Mouse (Mus musculus) hindbrain, embryonic 14.5 days (tissue): ENCODE data around the gene Echdc2. TPM values are rescaled to one million over a fixed set of nuclear protein-coding genes. Genes with fewer than 3 reads are reported as not detected.
"Not testable (repeated sequence)": the region's sequence is repeated elsewhere in the genome, so short reads cannot be mapped to it uniquely, and the experiment has no call there.

Experiments
- ATAC-seq: fragments of 200-750 bp; cut with Nextera tagmentation; 2 replicates; pipeline ENCODE4 v1.8.0; 2017; ENCODE audit warnings: moderate number of reproducible peaks, mild to moderate bottlenecking, moderate TSS enrichment, moderate library complexity; ENCODE audit not compliant: low FRiP score
- DNase-seq: peaks from one replicate; pipeline ENCODE4 v3.0.0-alpha.2; 2015; ENCODE audit warnings: low spot score
- H3K27ac ChIP-seq: fragments of 300-500 bp; sonication (generic); 2 replicates; pipeline ENCODE4 v1.5.1; 2014; ENCODE audit warnings: mild to moderate bottlenecking, moderate library complexity
- H3K27me3 ChIP-seq: fragments of 300-500 bp; sonication (generic); 2 replicates; pipeline ENCODE4 v1.6.1; 2014; ENCODE audit warnings: mild to moderate bottlenecking, low read length, mixed read lengths; ENCODE audit not compliant: control insufficient read depth, insufficient read depth
- H3K36me3 ChIP-seq: fragments of 300-500 bp; sonication (generic); replicated peaks from 2 replicates; pipeline ENCODE4 v1.6.1; 2014; ENCODE audit not compliant: control insufficient read depth, insufficient read depth
- H3K4me1 ChIP-seq: fragments of 300-500 bp; sonication (generic); replicated peaks from 2 replicates; pipeline ENCODE4 v1.6.1; 2014; ENCODE audit warnings: antibody characterized with exemption, low read length, mixed read lengths; ENCODE audit not compliant: control insufficient read depth, insufficient read depth
- H3K4me2 ChIP-seq: fragments of 300-500 bp; sonication (generic); replicated peaks from 2 replicates; pipeline ENCODE4 v1.6.1; 2014; ENCODE audit warnings: mild to moderate bottlenecking, moderate library complexity
- H3K4me3 ChIP-seq: fragments of 300-500 bp; sonication (generic); replicated peaks from 2 replicates; pipeline ENCODE4 v1.5.1; 2014; ENCODE audit warnings: mild to moderate bottlenecking, low read length
- H3K9ac ChIP-seq: fragments of 300-500 bp; sonication (generic); 2 replicates; pipeline ENCODE4 v1.6.1; 2014
- H3K9me3 ChIP-seq: fragments of 300-500 bp; sonication (generic); 2 replicates; pipeline ENCODE4 v1.6.1; 2016; ENCODE audit warnings: low read length; ENCODE audit not compliant: control insufficient read depth
- WGBS: fragments of 180-500 bp; shearing (Covaris S2); extraction: QIAGEN DNeasy Blood & Tissue Kit; methylation state at CpG from one replicate; pipeline ENCODE4 v1.1.7; 2014; 5-methylcytosine and 5-hydroxymethylcytosine counted together
- polyA plus RNA-seq: library from polyadenylated mRNA; unstranded; fragments of >200 nt; fragmentation: Nextera tagmentation; extraction: Ambion mirVana; gene quantifications from 2 replicates; pipeline ENCODE4 v1.2.1, GENCODE M21; 2014

The Echdc2 gene
- polyA plus RNA-seq, 1 experiment from 2014 or later = 11.1 TPM

DNA sequence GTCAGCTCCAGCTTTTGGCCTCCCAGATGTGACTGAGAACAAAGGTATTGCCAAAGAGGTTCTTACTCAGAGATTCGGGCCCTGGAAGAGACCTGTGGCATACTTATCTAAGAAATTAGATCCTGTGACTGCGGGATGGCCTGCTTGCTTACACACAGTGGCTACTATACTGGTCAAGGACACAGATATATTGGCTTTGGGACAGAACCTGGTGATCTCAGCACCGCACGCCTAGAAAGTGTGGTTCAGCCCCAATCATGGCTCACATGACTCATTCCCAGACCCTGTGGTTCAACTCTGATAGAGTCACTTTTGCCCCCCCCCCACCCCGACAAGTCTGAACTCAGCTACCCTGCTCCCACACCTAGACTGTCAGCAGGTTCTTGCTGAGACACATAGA, 28.3 kb upstream of the Echdc2 start:
- H3K27ac ChIP-seq = no peak overlapping the region
- H3K9ac ChIP-seq = no peak overlapping the region
- no peak overlapping the region for H3K4me3 ChIP-seq
- ATAC-seq (no peak), DNase-seq (no peak)
- no peaks in the 10 kb centered on the region for H3K4me1 ChIP-seq
- WGBS = 87% methylated on average over 5 of the region's 5 CpGs
- no peaks in the 10 kb centered on the region for H3K36me3 ChIP-seq
- H3K4me2 ChIP-seq = no peak overlapping the region
- no peaks in the 10 kb centered on the region for H3K27me3 ChIP-seq
- no peaks in the 10 kb centered on the region for H3K9me3 ChIP-seq

DNA sequence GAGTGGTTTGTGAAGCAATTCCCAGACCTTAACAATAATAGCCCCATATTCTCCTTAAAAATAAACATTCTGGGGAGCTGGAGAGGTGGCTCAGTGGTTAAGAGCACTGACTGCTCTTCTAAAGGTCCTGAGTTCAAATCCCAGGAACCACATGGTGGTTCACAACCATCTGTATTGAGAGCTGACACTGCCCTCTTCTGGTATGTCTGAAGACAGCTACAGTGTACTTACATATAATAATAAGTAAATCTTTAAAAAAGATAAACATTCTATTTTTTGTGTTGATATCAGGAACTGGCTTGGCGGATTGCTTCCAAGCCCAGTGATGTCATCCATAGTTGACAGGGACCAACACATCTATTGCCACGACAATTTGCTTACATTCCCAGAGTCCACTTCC, 22.1 kb upstream of the Echdc2 start:
- H3K36me3 ChIP-seq, H3K27ac ChIP-seq, DNase-seq, ATAC-seq, H3K4me2 ChIP-seq, H3K4me1 ChIP-seq, H3K27me3 ChIP-seq, H3K9ac ChIP-seq, H3K9me3 ChIP-seq, H3K4me3 ChIP-seq: not testable (repeated sequence)
- WGBS = 86% methylated on average over 2 of the region's 2 CpGs

DNA sequence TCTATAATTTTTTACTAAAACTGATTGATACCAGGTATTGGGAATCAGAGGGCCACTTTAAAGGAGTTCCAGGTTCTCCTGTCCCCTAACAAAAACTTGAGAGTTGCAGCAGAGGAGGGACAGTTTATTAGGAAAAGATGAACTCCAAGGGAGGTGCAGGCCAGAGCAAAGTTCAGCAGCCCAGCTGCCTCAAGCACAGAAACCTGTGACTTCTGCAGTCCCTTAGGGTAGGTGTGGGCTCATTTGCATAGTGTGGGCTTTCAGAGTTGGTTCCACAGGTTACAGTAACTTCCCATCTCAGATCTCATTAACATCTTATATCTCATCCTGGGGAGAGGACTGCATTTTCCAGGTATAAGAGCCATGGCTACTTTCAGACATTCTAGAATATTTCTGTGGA, 21.5 kb upstream of the Echdc2 start:
- Histone ChIP-seq H3K36me3 (no peaks in the 10 kb centered on the region), H3K4me1 (no peaks in the 10 kb centered on the region), H3K4me2 (no peak overlapping the region), H3K27me3 (no peaks in the 10 kb centered on the region), H3K9ac (no peak overlapping the region), H3K9me3 (no peaks in the 10 kb centered on the region), H3K27ac (no peak overlapping the region), H3K4me3 (no peak overlapping the region)
- no peak for ATAC-seq
- DNase-seq = no peak

DNA sequence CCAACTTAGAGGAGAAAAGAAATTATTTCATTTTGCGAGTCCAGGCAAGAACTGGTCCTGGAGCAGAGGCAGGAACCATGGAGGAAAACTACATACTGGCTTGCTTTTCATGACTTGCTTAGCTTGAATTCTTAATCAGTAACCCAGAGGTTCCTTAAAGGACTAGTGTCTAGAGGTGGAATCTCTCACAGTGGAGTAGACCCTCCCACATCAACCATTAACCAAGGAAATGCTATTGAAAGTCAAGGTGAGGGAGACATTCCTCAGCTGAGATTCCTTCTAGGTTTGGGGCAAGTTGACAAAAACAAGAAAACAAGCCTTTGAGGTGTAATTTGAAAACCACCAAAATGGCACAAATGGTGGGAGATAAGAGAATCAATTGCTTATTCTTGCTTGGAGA, 20.4 kb upstream of the Echdc2 start, which contains the start of gene Scp2:
TSS of gene Scp2 (minus strand) at position 119 of the 400 bp plus-strand sequence.
- 89% methylated on average over 1 of the region's 1 CpGs for WGBS
- ATAC-seq (no peak), DNase-seq (no peak)
- Histone ChIP-seq H3K27me3 (no peaks in the 10 kb centered on the region), H3K4me3 (no peak within 1 kb of the TSS), H3K4me2 (no peak within 1 kb of the TSS), H3K9me3 (no peaks in the 10 kb centered on the region), H3K36me3 (no peaks in the 10 kb centered on the region), H3K4me1 (no peaks in the 10 kb centered on the region), H3K9ac (no peak within 1 kb of the TSS), H3K27ac (no peak within 1 kb of the TSS)

DNA sequence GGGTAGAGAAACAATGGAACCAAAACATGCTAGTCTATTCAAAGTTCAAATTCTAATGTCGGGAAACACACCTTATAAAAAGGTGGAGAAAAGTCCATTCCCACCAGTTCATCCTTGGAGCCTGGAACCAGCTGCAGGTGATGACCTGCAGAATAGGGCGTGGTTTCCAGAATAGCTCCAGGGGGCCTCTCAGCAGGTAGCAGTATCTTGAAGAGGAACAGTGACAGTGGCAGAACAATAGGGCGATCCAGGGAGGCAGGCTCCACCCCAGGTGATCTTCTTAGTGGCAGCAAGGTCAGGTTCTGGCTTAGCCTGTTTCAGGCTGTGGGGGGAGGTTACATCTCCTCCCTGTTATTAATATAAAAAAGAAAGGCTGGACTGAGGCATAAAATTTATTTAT, 19.7 kb upstream of the Echdc2 start:
- ATAC-seq, H3K36me3 ChIP-seq, H3K27me3 ChIP-seq, H3K4me1 ChIP-seq, H3K9me3 ChIP-seq, H3K9ac ChIP-seq, H3K27ac ChIP-seq, H3K4me2 ChIP-seq, DNase-seq, H3K4me3 ChIP-seq: not testable (repeated sequence)
- 46% methylated on average over 3 of the region's 3 CpGs for WGBS

DNA sequence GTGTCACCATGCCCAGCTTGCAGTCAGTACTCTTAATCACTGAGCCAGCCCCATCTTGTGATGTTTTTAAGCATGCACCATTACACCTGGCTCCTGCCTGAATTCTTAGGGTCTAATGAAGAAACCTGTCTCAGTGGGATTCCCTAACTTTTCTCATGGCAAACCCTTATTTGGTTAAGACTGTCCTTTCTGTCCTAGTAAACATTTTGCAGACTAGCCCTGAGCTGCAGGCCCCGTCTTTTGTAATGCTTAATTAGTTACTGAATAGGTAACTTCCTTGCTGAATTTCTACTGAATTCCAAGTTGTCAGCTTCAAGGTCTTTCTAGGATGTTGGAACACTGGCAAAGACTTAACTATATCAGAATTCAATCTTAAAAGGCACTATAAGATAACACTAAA, 10.1 kb upstream of the Echdc2 start:
- not testable (repeated sequence) for H3K9me3 ChIP-seq

DNA sequence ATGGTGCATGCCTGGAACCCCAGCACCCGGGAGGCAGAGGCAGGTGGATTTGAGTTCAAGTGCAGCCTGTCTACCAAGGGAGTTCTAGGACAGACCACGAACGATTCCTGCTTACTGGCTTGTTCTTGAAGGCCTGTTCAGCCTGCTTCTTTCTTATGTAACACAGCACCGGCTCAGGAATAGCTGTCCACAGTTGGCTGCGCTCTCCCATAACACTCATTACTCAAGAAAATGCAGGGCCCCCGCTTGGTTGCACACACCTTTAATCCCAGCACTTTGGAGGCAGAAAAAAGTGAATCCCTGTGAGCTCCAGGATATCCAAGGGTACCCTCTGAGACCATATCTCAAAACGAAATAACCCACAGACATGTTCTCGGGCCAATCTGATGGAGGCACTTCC, 3.3 kb upstream of the Echdc2 start:
- H3K27ac ChIP-seq = no peak overlapping the region
- H3K4me3 ChIP-seq = no peak overlapping the region
- H3K4me1 ChIP-seq = no peaks in the 10 kb centered on the region
- no peak for ATAC-seq
- no peak overlapping the region for H3K4me2 ChIP-seq
- no peaks in the 10 kb centered on the region for H3K36me3 ChIP-seq
- 91% methylated on average over 8 of the region's 8 CpGs for WGBS
- H3K9ac ChIP-seq = no peak overlapping the region
- peaks cover 9% of the 10 kb centered on the region; the same call in 1 of the 2 replicates for H3K27me3 ChIP-seq
- H3K9me3 ChIP-seq = no peaks in the 10 kb centered on the region
- no peak for DNase-seq

More for the DNA sequence above, 10.1 kb upstream of the Echdc2 start:
- not testable (repeated sequence) for H3K36me3 ChIP-seq, H3K27ac ChIP-seq, DNase-seq, H3K4me1 ChIP-seq, H3K9ac ChIP-seq, H3K4me2 ChIP-seq, H3K4me3 ChIP-seq, ATAC-seq, H3K27me3 ChIP-seq
- WGBS = 83% methylated on average over 1 of the region's 1 CpGs

DNA sequence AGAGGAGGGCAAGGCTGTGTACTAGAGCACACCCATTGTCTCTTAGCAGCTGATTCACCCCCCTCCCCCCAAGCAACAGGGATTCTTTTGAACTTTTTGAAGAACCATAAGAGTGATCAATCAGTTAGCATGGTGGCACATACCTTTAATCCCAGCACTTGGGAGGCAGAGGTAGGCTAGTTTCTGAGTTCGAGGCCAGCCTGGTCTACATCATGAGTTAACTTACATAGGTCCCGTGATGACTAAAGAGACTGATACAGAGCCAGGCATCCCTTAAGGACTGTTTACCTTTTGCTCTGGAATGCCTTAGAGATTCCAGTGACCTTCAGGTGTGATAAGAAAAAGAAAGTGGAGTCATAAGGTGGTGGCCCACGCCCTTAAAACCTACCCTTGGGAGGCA, 1.9 kb upstream of the Echdc2 start:
- no peaks in the 10 kb centered on the region for H3K9me3 ChIP-seq
- DNase-seq (no peak), ATAC-seq (no peak)
- H3K9ac ChIP-seq = no peak overlapping the region
- 84% methylated on average over 3 of the region's 3 CpGs for WGBS
- H3K4me2 ChIP-seq = no peak overlapping the region
- H3K4me3 ChIP-seq = no peak overlapping the region
- H3K27me3 ChIP-seq = peaks cover 9% of the 10 kb centered on the region; the same call in 1 of the 2 replicates
- H3K36me3 ChIP-seq = no peaks in the 10 kb centered on the region
- H3K27ac ChIP-seq = no peak overlapping the region
- H3K4me1 ChIP-seq = no peaks in the 10 kb centered on the region

DNA sequence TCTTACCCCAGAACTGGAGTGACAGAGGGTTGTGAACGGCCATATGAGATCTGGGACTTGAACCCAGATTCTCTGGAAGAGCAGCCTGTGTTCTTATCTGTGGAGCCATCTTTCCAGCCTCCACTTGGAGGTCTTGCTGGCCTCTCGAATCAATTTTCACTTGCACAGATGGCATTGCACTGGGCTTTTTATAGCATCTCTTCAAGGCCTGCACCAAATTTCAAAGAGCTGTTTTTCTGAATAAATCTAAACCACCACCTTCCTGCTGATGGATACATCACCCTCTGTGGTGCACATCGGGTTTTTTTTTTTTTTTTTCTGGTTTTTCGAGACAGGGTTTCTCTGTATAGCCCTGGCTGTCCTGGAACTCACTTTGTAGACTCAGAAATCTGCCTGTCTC, 1.6 kb downstream of the Echdc2 start:
- H3K36me3 ChIP-seq = no peaks in the 10 kb centered on the region
- peaks cover 9% of the 10 kb centered on the region; the same call in 1 of the 2 replicates for H3K27me3 ChIP-seq
- 96% methylated on average over 4 of the region's 4 CpGs for WGBS
- H3K9me3 ChIP-seq = no peaks in the 10 kb centered on the region
- ATAC-seq = no peak
- no peak overlapping the region for H3K4me2 ChIP-seq
- DNase-seq = no peak
- H3K9ac ChIP-seq = no peak overlapping the region
- H3K4me1 ChIP-seq = no peaks in the 10 kb centered on the region
- no peak overlapping the region for H3K4me3 ChIP-seq
- H3K27ac ChIP-seq = no peak overlapping the region

DNA sequence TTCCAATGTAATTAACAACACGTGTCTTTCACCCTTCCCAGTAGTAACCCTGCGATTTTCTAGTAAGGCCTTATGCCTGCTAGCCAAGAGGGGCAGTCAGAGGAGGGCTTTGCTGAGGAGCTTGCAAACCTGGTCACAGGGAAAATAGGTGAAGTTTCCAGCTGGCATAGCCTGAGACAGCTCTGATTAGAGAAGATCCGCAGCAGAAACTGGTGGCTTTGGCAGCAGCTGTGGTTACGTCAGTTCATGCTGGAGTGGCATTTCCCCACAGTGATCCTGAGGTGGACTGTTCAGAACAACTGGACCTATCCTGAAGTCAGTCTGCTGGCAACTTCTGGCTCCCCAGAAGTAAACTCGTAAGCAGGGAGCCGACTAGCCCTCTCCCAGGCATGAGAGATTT, 2.8 kb downstream of the Echdc2 start:
- Histone ChIP-seq H3K4me2 (no peak overlapping the region), H3K27me3 (peaks cover 9% of the 10 kb centered on the region; the same call in 1 of the 2 replicates), H3K9me3 (no peaks in the 10 kb centered on the region), H3K9ac (no peak overlapping the region), H3K36me3 (no peaks in the 10 kb centered on the region), H3K27ac (no peak overlapping the region), H3K4me1 (no peaks in the 10 kb centered on the region), H3K4me3 (no peak overlapping the region)
- DNase-seq (no peak), ATAC-seq (no peak)
- WGBS = 87% methylated on average over 6 of the region's 6 CpGs
